Mouse (Mus musculus) retina, adult 2 months (tissue): Measurements from ENCODE around the gene Tcfl5.
A peak's percentile ranks its signal among the peaks of the same experiment; 100 is the strongest.

ENCODE experiments used
- DNase-seq: peaks from one replicate; pipeline ENCODE4 v3.0.0-alpha.2; 2012; ENCODE audit warnings: low read depth, low spot score

Tcfl5 gene

DNA sequence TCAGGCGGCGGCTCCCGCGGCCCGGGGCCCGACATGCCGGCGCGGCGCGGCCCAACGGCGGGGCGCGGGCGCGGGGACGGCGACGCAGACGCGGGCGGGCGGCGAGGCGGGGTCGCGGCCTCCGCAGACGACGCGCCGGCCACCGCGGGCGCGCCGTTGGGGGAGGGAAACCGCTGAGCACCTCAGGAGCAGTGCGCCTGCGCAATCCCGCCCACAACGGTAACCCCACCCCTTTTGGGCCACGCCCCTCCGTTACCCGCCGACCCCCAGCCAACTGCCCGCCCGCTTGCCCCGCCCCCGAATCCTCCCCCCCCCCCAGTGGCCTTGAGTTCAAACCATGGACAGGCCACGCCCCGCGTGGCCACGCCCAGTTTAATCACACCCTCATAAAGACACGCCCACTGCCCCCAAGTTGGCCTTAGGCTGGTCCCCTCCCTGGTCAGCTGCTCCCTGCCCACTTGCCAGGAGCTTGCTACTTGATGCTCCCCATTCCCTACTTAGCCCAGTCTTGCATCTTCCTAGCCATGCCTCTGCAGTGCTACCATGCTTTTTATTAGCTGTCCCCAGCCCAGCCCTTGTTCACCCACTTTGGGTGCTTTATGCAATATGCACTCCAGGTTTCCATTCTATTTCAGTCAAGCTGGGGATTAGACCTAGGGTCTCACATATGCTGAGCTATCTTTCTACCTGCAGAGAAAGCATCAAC is at the start of gene Tcfl5:
TSS of gene Tcfl5 (minus strand) at position 154 of the 706 bp plus-strand sequence.
- no peak for DNase-seq

- no peak for DNase-seq
Observed at GRCm38 (mm10) chr2:180689841-180690240, 47.3 kb upstream of the Tcfl5 start.

DNA sequence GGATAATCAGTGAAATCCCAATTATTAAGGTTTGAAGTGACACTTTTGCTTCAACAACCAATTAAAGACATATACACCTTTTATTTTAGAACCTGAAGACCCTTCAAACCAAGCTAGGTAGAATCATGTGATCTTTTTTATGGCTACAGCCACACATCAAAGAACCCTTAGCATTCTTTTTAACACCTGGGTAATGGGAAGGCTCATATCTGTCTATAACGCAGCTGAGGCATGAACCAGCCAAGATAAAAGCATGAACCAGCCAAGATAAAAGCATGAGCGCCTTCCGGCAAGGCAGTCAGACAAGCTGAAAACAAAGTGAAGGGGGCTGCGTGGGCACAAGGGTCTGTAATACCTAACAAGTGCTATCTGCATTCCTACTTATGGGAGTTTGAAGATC is 41.5 kb upstream of the Tcfl5 start:
- DNase-seq: no peak

DNA sequence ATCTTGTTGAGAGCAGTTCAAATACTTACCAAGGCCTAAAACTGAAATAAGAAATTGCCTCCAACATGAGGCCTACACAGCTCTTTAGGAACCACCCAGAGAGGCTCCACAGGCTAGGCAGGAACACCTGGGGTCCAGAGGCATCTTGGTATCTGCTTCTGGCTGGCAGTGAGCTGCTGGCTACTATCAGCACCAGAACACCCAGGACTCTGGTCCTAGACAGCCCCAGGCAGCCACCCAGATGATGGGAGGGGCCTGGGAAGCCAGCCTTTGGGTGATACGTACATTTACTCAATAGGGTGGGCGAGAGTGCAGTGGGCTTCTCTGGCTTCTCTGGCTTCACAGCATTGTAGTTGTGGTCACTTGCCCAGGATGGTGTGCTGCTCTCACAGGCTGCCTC is 41.0 kb upstream of the Tcfl5 start:
- no peak for DNase-seq

DNA sequence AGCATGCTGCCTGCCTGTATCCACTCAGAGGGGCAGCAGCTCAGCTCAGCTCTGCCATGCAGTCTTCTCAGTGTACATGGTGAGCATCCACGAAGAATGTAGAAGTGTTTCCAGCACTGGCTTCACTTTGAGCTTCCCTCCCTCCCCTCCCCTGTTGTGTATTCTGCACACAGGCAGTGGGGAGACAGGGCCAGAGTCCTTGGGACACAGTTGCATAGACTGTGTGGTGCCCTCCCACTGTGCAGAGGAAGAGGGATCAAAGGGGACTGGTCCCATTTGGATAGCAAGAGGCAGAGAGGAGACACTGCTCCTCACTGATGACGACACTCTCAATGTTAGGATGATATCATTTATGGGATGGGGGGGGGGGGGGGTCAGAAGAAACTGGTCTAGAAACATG is 38.7 kb upstream of the Tcfl5 start:
- DNase-seq: no peak

DNA sequence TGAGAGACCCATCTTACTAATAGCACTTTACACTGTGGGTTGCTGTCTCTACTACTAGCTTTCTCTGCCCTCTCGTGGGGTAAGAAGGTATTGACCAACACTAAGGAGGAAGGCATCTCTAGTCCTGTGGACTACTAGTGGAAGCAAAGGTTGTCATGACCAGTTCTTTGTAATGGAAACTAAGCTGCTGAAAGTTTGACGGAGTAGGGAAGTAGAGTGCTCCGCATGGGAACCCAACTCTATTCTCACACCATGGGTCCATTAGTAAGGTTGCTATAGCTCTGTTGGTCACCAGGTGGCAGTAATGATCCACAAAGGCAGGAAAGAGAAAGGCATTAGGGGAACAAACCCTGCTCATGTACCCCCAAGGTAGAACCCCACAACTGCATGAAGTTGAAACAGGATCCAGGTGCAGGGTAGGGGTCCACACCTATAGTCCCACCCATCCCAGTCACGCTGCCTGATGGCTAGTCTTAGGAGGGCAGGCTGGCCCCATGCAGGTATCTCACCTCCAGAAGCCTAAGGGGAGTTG is 36.2 kb upstream of the Tcfl5 start:
- DNase-seq: peak; percentile 43

DNA sequence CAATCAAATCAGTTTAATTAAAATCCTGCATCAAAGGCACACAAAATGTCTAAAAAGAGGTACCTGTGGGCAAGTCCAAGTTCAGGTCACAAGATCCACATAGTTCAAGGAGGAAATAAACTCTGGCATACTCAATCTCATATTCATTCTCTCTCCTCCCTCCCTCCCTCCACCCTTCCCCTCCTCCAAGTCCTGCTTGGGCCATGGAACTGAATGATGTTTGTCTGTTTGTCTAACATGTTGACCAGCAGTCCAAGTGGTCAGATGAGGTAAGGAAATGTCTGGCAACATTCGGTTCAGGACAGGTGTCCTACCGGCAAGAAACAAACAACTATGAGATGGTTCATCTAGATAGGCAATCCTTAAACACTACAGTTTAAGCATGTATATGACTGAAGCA is 34.2 kb upstream of the Tcfl5 start:
- no peak for DNase-seq

- DNase-seq: no peak
Observed at GRCm38 (mm10) chr2:180662008-180662407, 19.5 kb upstream of the Tcfl5 start.

DNA sequence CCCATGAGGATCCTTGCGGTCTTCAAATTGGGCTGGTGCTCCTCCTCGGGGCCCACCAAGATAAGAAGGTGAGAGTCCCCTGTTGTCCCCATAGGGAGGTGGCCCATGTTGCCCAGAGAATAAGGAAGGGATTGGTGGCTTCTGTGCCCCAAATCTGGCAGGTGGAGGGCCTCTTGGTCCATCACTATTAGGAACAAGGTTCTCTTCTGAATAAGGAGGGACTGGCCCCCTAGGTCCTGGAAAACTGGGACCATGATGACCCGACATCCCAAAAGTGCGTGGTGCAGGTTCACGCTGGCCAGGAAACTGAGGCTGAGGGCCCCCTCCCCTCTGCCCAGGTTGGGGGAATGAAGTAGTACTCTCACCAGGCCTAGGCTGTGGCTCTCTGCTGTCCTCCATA is 18.0 kb upstream of the Tcfl5 start:
- no peak for DNase-seq

DNA sequence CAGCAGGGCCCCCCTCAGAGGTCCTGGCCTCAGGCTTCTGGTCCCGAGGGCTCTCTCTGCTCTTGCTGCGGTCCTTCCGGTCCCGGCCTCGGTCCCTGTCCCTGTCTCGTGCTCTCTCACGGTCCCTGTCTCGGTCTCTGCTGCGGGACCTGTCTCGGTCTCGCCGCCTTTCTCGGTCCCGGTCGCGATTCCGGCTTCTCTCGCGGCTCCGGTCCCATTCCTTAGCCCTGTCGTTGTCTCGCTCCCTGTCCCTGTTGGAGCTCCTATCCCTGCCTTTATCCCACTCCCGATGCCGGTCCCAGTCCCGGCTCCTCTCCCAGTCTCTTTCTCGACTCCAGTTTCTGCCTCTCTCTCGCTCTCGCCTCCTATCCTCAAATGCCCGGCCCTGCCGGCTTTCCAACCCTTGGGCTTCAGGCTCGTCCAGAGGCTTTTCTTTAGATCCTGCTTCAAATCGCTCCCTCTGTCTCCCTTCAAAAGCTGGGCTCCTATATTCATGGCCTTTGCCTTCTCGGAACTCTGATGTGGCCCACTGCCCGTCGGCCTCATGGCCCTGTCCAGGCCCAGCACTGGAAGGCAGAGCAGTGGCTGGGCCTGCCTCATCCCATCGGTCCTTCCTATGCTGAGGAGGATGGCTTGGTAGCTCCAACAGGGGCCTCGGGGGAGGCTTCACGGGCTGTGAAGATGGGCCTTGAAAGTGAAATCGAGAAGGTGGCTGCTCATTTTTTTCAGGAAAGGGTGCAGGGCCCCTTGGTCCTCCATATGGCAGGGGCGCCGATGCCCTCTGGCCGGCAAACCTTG is 17.0 kb upstream of the Tcfl5 start:
- DNase-seq: no peak

GRCm38 (mm10) chr2:180658381-180658780 is 15.9 kb upstream of the Tcfl5 start:
- DNase-seq: no peak

- DNase-seq: peak; percentile 55
Observed at GRCm38 (mm10) chr2:180657394-180658013, 15.0 kb upstream of the Tcfl5 start.

DNA sequence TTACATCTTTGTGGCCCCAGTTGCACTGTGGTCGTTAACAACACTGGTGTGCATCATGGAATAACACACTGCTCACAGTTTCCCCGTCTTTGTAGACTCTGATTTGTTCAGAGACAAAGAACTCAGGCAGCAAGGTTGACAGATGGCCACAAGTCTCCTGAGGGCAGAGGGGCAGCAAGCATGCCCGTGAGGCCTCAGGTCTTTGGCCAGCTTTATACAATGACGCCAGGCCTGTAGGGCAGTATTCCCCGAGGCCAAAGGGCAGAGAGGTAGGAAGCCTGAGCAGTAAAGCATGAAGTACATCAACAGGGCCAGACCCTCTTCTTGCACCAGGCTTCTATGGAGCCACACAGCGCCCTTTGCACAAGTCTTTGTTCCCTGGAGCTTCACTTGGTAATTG is 12.6 kb upstream of the Tcfl5 start:
- DNase-seq: no peak

DNA sequence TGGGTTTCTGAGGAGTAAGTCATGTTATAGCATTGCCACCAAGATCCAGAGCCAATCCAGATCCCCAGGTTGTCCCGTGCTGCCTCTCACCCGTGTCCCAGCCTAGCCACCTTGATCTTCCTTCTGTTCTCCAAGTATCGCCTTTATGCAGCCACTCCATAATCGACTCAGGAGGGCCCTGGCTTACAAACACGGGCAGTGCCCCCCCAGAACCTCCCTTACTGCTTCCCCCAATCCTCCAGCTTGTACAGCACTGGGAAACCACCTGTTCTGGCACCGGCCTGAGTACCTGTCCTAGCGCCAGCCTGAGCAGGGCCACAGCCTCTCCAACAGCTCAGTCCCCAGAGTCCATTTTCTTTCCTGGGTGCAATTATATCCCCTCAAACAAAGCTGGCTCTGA is 12.2 kb upstream of the Tcfl5 start:
- DNase-seq: no peak

- DNase-seq: no peak
Observed at GRCm38 (mm10) chr2:180646841-180647240, 4.3 kb upstream of the Tcfl5 start.

DNA sequence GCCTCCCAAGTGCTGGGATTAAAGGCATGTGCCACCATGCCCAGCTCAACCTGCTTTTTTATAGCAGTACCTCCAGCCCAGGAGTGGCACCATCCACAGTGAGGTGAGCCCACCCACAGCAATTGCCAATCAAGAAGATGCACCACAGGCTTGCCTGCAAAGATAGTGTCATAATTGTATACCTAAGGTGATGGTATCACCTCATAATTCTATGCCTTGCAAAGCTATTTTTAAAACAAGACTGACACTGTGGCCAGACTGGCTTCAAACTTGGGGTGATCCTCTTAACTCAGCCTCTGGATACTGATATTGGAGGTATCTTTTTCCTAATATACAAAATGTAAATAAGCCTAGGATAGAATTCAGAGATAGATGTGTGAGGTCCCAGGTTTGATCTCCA is 1.1 kb upstream of the Tcfl5 start:
- no peak for DNase-seq

DNA sequence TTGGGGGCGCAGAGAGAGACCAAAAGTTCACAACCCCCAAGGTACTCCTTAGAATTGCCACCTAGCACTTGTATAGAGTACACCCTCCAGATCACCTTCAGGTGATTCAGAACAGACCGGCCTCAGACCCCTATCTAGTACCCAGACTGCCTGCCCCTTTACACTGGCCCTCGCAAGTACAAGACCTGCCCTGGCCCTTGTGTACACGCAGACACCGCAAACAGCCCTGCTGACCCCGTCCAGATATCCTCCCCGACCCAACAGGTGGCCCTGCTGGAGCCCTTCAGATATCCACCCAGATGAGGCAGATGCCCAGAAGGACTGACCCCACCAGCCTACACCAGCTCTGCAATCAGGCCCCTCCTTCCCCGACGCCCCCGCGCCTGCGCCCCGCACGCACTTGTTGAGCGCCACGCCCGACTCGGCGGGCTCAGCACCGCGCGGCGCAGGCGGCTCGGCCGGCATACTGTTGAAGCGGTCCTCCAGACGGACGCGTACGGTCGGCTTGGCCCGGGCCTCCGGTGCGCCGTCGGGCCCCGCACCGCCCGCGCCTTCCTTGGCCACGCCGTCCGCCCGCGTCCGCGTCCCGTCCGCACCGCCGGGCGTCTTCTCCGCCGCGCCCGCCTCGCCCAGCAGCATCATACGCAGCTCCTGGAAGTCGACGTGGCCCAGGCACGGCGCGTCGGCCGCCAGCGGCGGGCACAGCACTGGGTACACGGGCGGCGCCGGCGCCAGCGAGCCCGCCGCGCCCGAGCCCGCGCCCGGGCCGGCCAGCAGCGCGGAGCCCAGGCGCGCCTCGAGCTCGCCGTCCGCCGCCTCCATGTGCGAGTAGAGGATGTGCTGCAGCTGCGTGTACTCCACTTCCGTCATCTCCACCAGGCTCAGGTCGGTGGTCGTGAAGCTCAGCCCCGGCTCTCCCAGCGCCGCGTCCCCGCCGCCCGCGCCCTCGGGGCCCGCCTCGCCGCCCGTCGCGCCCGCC is 643 bp downstream of the Tcfl5 start:
- no peak for DNase-seq

GRCm38 (mm10) chr2:180611882-180612281 is 30.6 kb downstream of the Tcfl5 start:
- DNase-seq: no peak

- no peak for DNase-seq
Observed at GRCm38 (mm10) chr2:180610283-180610682, 32.2 kb downstream of the Tcfl5 start.

- no peak for DNase-seq
Observed at GRCm38 (mm10) chr2:180604781-180605180, 37.7 kb downstream of the Tcfl5 start.

GRCm38 (mm10) chr2:180600569-180601021 is 41.9 kb downstream of the Tcfl5 start:
- DNase-seq: no peak
